Mouse (Mus musculus) CH12.LX (cell line): ENCODE results near the gene Apbb1ip. TPM values are rescaled to one million over a fixed set of nuclear protein-coding genes. Genes with fewer than 3 reads are reported as not detected.

ENCODE experiments used
- DNase-seq: peaks from one replicate; pipeline ENCODE4 v3.0.0-alpha.2; 2013; ENCODE audit errors: extremely low read depth
- H3K27ac ChIP-seq: 2 replicates; pipeline ENCODE4 v1.5.1; 2012; ENCODE audit warnings: low read depth, mild to moderate bottlenecking, control low read depth, moderate library complexity; ENCODE audit not compliant: insufficient read depth
- H3K27me3 ChIP-seq: replicated peaks from 2 replicates; pipeline ENCODE3; 2012; ENCODE audit warnings: inconsistent platforms
- H3K36me3 ChIP-seq, 2 experiments: replicated peaks in 1 of 2; 2 replicates each; pipeline versions ENCODE3 to v1.6.1; 2012; ENCODE audit warnings: inconsistent platforms in 1 of 2, low read length in 1 of 2, mild to moderate bottlenecking in 1 of 2, mixed read lengths in 1 of 2, moderate library complexity in 1 of 2; ENCODE audit not compliant: control insufficient read depth in 1 of 2, insufficient read depth in 1 of 2
- H3K4me1 ChIP-seq, 2 experiments: 2 replicates each; pipeline ENCODE4 v1.6.1; 2012; ENCODE audit warnings: inconsistent platforms in 1 of 2, moderate library complexity in 1 of 2; ENCODE audit not compliant: insufficient read depth in 2 of 2, control insufficient read depth in 1 of 2
- H3K4me2 ChIP-seq: 2 replicates; pipeline ENCODE4 v1.6.1; 2012; ENCODE audit warnings: low read depth, mild to moderate bottlenecking, control low read depth; ENCODE audit not compliant: poor library complexity, insufficient read depth, severe bottlenecking
- H3K4me3 ChIP-seq, 3 experiments: fragments of 150-350 bp in 1 of 3; sonication (generic) in 1 of 3; replicated peaks in 1 of 3; 2 replicates each; pipeline versions ENCODE3 to v1.5.1; 2011 to 2012; ENCODE audit warnings: low read depth in 2 of 3, low read length in 2 of 3, mild to moderate bottlenecking in 2 of 3, moderate library complexity in 2 of 3, control low read depth in 1 of 3, improper control_type of control experiment in 1 of 3, inconsistent platforms in 1 of 3, mixed read lengths in 1 of 3; ENCODE audit not compliant: poor library complexity in 1 of 3
- H3K79me2 ChIP-seq: replicated peaks from 2 replicates; pipeline ENCODE4 v1.6.1; 2012; ENCODE audit warnings: mild to moderate bottlenecking, moderate library complexity; ENCODE audit not compliant: control insufficient read depth, poor library complexity, insufficient read depth, severe bottlenecking; ENCODE audit errors: extremely low read depth
- H3K9ac ChIP-seq: 2 replicates; pipeline ENCODE4 v1.6.1; 2012; ENCODE audit warnings: low read depth, mild to moderate bottlenecking, control low read depth, moderate library complexity; ENCODE audit not compliant: insufficient read depth
- H3K9me3 ChIP-seq: replicated peaks from 2 replicates; pipeline ENCODE3; 2012; ENCODE audit warnings: low read length, inconsistent platforms, mixed read lengths
- BHLHE40 ChIP-seq: IDR thresholded peaks from 2 replicates; pipeline ENCODE4 v1.6.1; 2011; ENCODE audit warnings: mild to moderate bottlenecking, low read depth, low read length, improper control_type of control experiment
- CHD1 ChIP-seq: IDR thresholded peaks from 2 replicates; pipeline ENCODE4 v1.6.1; 2012; ENCODE audit warnings: low read depth, low read length, improper control_type of control experiment, inconsistent platforms
- CHD2 ChIP-seq: IDR thresholded peaks from 2 replicates; pipeline ENCODE4 v1.6.1; 2011; ENCODE audit warnings: low read length, improper control_type of control experiment
- CTCF ChIP-seq, 2 experiments: IDR thresholded peaks in 1 of 2; conservative IDR thresholded peaks in 1 of 2; 2 replicates each; pipeline ENCODE4 v1.5.1; 2011 to 2012; ENCODE audit warnings: low read depth in 2 of 2, low read length in 2 of 2, improper control_type of control experiment in 1 of 2, inconsistent platforms in 1 of 2, mild to moderate bottlenecking in 1 of 2, moderate library complexity in 1 of 2
- E2F4 ChIP-seq: IDR thresholded peaks from 2 replicates; pipeline ENCODE4 v1.6.1; 2011; ENCODE audit warnings: low read depth, low read length, improper control_type of control experiment; ENCODE audit not compliant: insufficient replicate concordance
- ELF1 ChIP-seq: IDR thresholded peaks from 2 replicates; pipeline ENCODE4 v1.6.1; 2014; ENCODE audit warnings: low read depth, mild to moderate bottlenecking, inconsistent platforms, low read length, improper control_type of control experiment
- EP300 ChIP-seq: IDR thresholded peaks from 2 replicates; pipeline ENCODE4 v1.6.1; 2011; ENCODE audit warnings: low read length, improper control_type of control experiment
- ETS1 ChIP-seq: conservative IDR thresholded peaks from 2 replicates; pipeline ENCODE4 v1.6.1; 2012; ENCODE audit warnings: low read depth, mild to moderate bottlenecking, inconsistent platforms, low read length, improper control_type of control experiment, moderate library complexity
- GABPA ChIP-seq: IDR thresholded peaks from 2 replicates; pipeline ENCODE4 v1.6.1; 2012; ENCODE audit warnings: low read depth, low read length, improper control_type of control experiment, inconsistent platforms; ENCODE audit not compliant: insufficient replicate concordance
- HCFC1 ChIP-seq: IDR thresholded peaks from 2 replicates; pipeline ENCODE4 v1.6.1; 2012; ENCODE audit warnings: low read depth, mild to moderate bottlenecking, inconsistent platforms, low read length, improper control_type of control experiment
- IRF4 ChIP-seq: IDR thresholded peaks from 2 replicates; pipeline ENCODE4 v1.6.1; 2014; ENCODE audit warnings: low read depth, mild to moderate bottlenecking, inconsistent platforms, low read length, improper control_type of control experiment
- JUN ChIP-seq: IDR thresholded peaks from 2 replicates; pipeline ENCODE4 v1.6.1; 2011; ENCODE audit warnings: low read depth, mild to moderate bottlenecking, low read length, improper control_type of control experiment, moderate library complexity; ENCODE audit not compliant: insufficient read depth
- JUND ChIP-seq: conservative IDR thresholded peaks from 2 replicates; pipeline ENCODE4 v1.6.1; 2011; ENCODE audit warnings: low read depth, low read length, improper control_type of control experiment
- KAT2A ChIP-seq: IDR thresholded peaks from 2 replicates; pipeline ENCODE4 v1.6.1; 2012; ENCODE audit warnings: low read length, improper control_type of control experiment, inconsistent platforms; ENCODE audit not compliant: insufficient replicate concordance
- MAFK ChIP-seq: IDR thresholded peaks from 2 replicates; pipeline ENCODE4 v1.6.1; 2011; ENCODE audit warnings: low read length, improper control_type of control experiment; ENCODE audit not compliant: insufficient replicate concordance
- MAX ChIP-seq: IDR thresholded peaks from 2 replicates; pipeline ENCODE4 v1.6.1; 2011; ENCODE audit warnings: low read length, improper control_type of control experiment
- MAZ ChIP-seq: IDR thresholded peaks from 2 replicates; pipeline ENCODE4 v1.6.1; 2012; ENCODE audit warnings: low read depth, mild to moderate bottlenecking, inconsistent platforms, low read length, improper control_type of control experiment, moderate library complexity
- MEF2A ChIP-seq: IDR thresholded peaks from 2 replicates; pipeline ENCODE4 v1.6.1; 2014; ENCODE audit warnings: low read depth, mild to moderate bottlenecking, inconsistent platforms, low read length, improper control_type of control experiment, borderline replicate concordance
- MXI1 ChIP-seq: IDR thresholded peaks from 2 replicates; pipeline ENCODE4 v1.6.1; 2011; ENCODE audit warnings: mild to moderate bottlenecking, low read depth, low read length, improper control_type of control experiment
- MYC ChIP-seq: IDR thresholded peaks from 2 replicates; pipeline ENCODE4 v1.6.1; 2011; ENCODE audit warnings: low read depth, mild to moderate bottlenecking, improper control_type of control experiment, low read length
- NELFE ChIP-seq: IDR thresholded peaks from 2 replicates; pipeline ENCODE4 v1.6.1; 2011; ENCODE audit warnings: low read depth, low read length, improper control_type of control experiment
- NRF1 ChIP-seq: IDR thresholded peaks from 2 replicates; pipeline ENCODE4 v1.6.1; 2014; ENCODE audit warnings: low read depth, mild to moderate bottlenecking, inconsistent platforms, low read length, improper control_type of control experiment, moderate library complexity
- PAX5 ChIP-seq: IDR thresholded peaks from 2 replicates; pipeline ENCODE4 v1.6.1; 2012; ENCODE audit warnings: low read length, inconsistent platforms, mixed read lengths
- POLR2A ChIP-seq: IDR thresholded peaks from 2 replicates; pipeline ENCODE4 v1.6.1; 2011; ENCODE audit warnings: low read depth, mild to moderate bottlenecking, improper control_type of control experiment, low read length
- POLR2AphosphoS2 ChIP-seq: IDR thresholded peaks from 2 replicates; pipeline ENCODE4 v1.6.1; 2011; ENCODE audit warnings: low read depth, low read length, improper control_type of control experiment
- RAD21 ChIP-seq: IDR thresholded peaks from 2 replicates; pipeline ENCODE4 v1.6.1; 2011; ENCODE audit warnings: low read depth, mild to moderate bottlenecking, low read length, improper control_type of control experiment, moderate library complexity
- RCOR1 ChIP-seq: conservative IDR thresholded peaks from 2 replicates; pipeline ENCODE4 v1.6.1; 2012; ENCODE audit warnings: low read depth, mild to moderate bottlenecking, inconsistent platforms, low read length, improper control_type of control experiment
- SIN3A ChIP-seq: IDR thresholded peaks from 2 replicates; pipeline ENCODE4 v1.6.1; 2012; ENCODE audit warnings: low read length, improper control_type of control experiment, inconsistent platforms
- SMC3 ChIP-seq: IDR thresholded peaks from 2 replicates; pipeline ENCODE4 v1.6.1; 2011; ENCODE audit warnings: low read depth, low read length, improper control_type of control experiment
- TBP ChIP-seq: conservative IDR thresholded peaks from 2 replicates; pipeline ENCODE4 v1.6.1; 2011; ENCODE audit warnings: low read depth, low read length, improper control_type of control experiment
- TCF12 ChIP-seq: IDR thresholded peaks from 2 replicates; pipeline ENCODE4 v1.6.1; 2014; ENCODE audit warnings: low read depth, mild to moderate bottlenecking, inconsistent platforms, low read length, improper control_type of control experiment
- UBTF ChIP-seq: IDR thresholded peaks from 2 replicates; pipeline ENCODE4 v1.6.1; 2012; ENCODE audit warnings: low read depth, mild to moderate bottlenecking, inconsistent platforms, low read length, improper control_type of control experiment, moderate library complexity
- USF1 ChIP-seq: IDR thresholded peaks from 2 replicates; pipeline ENCODE4 v1.6.1; 2014; ENCODE audit warnings: low read depth, mild to moderate bottlenecking, inconsistent platforms, low read length, improper control_type of control experiment
- USF2 ChIP-seq: conservative IDR thresholded peaks from 2 replicates; pipeline ENCODE4 v1.6.1; 2011; ENCODE audit warnings: low read depth, low read length, improper control_type of control experiment
- ZC3H11A ChIP-seq: IDR thresholded peaks from 2 replicates; pipeline ENCODE4 v1.6.1; 2012; ENCODE audit warnings: low read depth, mild to moderate bottlenecking, inconsistent platforms, low read length, improper control_type of control experiment
- ZKSCAN1 ChIP-seq: IDR thresholded peaks from 2 replicates; pipeline ENCODE4 v1.6.1; 2012; ENCODE audit warnings: low read depth, inconsistent platforms, low read length, improper control_type of control experiment, borderline replicate concordance
- ZMIZ1 ChIP-seq: IDR thresholded peaks from 2 replicates; pipeline ENCODE4 v1.6.1; 2012; ENCODE audit warnings: low read depth, mild to moderate bottlenecking, inconsistent platforms, low read length, improper control_type of control experiment
- ZNF384 ChIP-seq: IDR thresholded peaks from 2 replicates; pipeline ENCODE4 v1.6.1; 2012; ENCODE audit warnings: low read depth, low read length, improper control_type of control experiment, inconsistent platforms
- dilution Hi-C: fragments of 300-500 bp; cut with MboI; formaldehyde crosslinking; loops from 2 replicates; pipeline ENCODE4 v1.14.3; 2020; ENCODE audit warnings: low sequenced_read_pairs; ENCODE audit not compliant: extremely low pct_unique_long_range_greater_than_20kb, extremely low pct_ligation_motif_present
- in situ Hi-C: fragments of 300-500 bp; cut with MboI; formaldehyde crosslinking; loops from 3 replicates; pipeline ENCODE4 v1.14.3; 2019; ENCODE audit warnings: low sequenced_read_pairs, low pct_ligation_motif_present, low pct_unique_long_range_greater_than_20kb, mixed read lengths
- polyA plus RNA-seq: library from polyadenylated mRNA; unstranded; fragments of >175 nt; gene quantifications from 2 replicates; pipeline ENCODE4 v1.2.1, GENCODE M21; 2012; ENCODE audit warnings: low read depth; ENCODE audit not compliant: insufficient read length
- total RNA-seq, 2 experiments: library from RNA; depleted of rRNA; stranded (reverse); fragments of 300-350 nt in 1 of 2; fragments of >200 nt in 1 of 2; gene quantifications; 2 replicates each; pipeline ENCODE4 v1.2.3; 2012 to 2014

Apbb1ip gene
- 4.0 and 5.6 TPM in 2 replicates for total RNA-seq (2012; rRNA removed)
- total RNA-seq (2014; rRNA removed), result 2.7 and 3.5 TPM in 2 replicates
- polyA plus RNA-seq, result 51.4 and 59.9 TPM in 2 replicates

- DNase-seq, result peak; percentile 89
- Histone ChIP-seq H3K27ac (peak within 1 kb of the TSS; percentile 93), H3K9ac (peak within 1 kb of the TSS; percentile 78), H3K4me1 (peaks cover 0 to 29% of the 10 kb centered on the region in 2 experiments; a peak in 2 of 4 replicates), H3K9me3 (no peaks in the 10 kb centered on the region), H3K36me3 (peaks cover 0 to 6% of the 10 kb centered on the region in 2 experiments), H3K4me2 (peak within 1 kb of the TSS; percentile 96), H3K79me2 (peaks cover 9% of the 10 kb centered on the region), H3K4me3 (peak within 1 kb of the TSS; percentile 59 to 81 (median 79)), H3K27me3 (no peaks in the 10 kb centered on the region)
- dilution Hi-C loops, result no loop called here
- TF ChIP-seq MEF2A, result peak; percentile 67; the same call in 1 of the 2 replicates
- TF ChIP-seq BHLHE40, result no peak
- TF ChIP-seq IRF4, result no peak
- no peak for TF ChIP-seq MAFK
- no peak for TF ChIP-seq JUN
- no peak for TF ChIP-seq ZKSCAN1
- no peak for TF ChIP-seq MAZ
- TF ChIP-seq USF1, result no peak
- TF ChIP-seq SIN3A, result peak; percentile 56
- TF ChIP-seq CHD2, result 0 out of 2 replicates have a peak, but pooled peaks have one; percentile 44
- no peak for TF ChIP-seq MXI1
- TF ChIP-seq NELFE, result no peak; the same call in 1 of the 2 replicates
- no peak for TF ChIP-seq GABPA
- TF ChIP-seq NRF1, result peak; percentile 73
- TF ChIP-seq RCOR1, result no peak
- no peak for TF ChIP-seq POLR2AphosphoS2
- TF ChIP-seq POLR2A, result no peak
- TF ChIP-seq EP300, result peak; percentile 54; the same call in 1 of the 2 replicates
- TF ChIP-seq KAT2A, result no peak
- TF ChIP-seq JUND, result no peak
- TF ChIP-seq RAD21, result no peak
- TF ChIP-seq UBTF, result no peak
- peak; percentile 28; the same call in 1 of the 2 replicates for TF ChIP-seq MAX
- TF ChIP-seq ELF1, result peak; percentile 86
- TF ChIP-seq ZMIZ1, result peak; percentile 20; the same call in 1 of the 2 replicates
- TF ChIP-seq PAX5, result no peak
- peak; percentile 75; the same call in 1 of the 2 replicates for TF ChIP-seq CHD1
- TF ChIP-seq TBP, result peak; percentile 63
- TF ChIP-seq ETS1, result no peak
- TF ChIP-seq ZNF384, result no peak
- no peak for TF ChIP-seq USF2
- peak; percentile 39; the same call in 1 of the 2 replicates for TF ChIP-seq TCF12
- no peak for TF ChIP-seq SMC3
- TF ChIP-seq ZC3H11A, result no peak
- 0 out of 2 replicates have a peak, but pooled peaks have one; percentile 7 for TF ChIP-seq E2F4
- TF ChIP-seq HCFC1, result no peak
- TF ChIP-seq CTCF (conservative IDR thresholded peaks at IDR 0.05 in 1 of 2, IDR thresholded peaks at IDR 0.05 in 1 of 2; ENCODE audit: low read depth in 2 of 2, low read length in 2 of 2), result no peak
- TF ChIP-seq MYC, result peak; percentile 62; the same call in 1 of the 2 replicates
- in situ Hi-C loops, result no loop called here
These were observed at the start of gene Apbb1ip for GRCm38 (mm10) chr2:22773549-22774180. Gene Apbb1ip, plus strand, starts transcription at chr2:22774094.
